Mouse (Mus musculus) olfactory bulb, adult 2 months (tissue): Measurements from ENCODE around the gene Cdc42bpb.

Experiments
- CTCF ChIP-seq: fragments of 200-500 bp; IDR thresholded peaks from 2 replicates; pipeline ENCODE4 v1.5.1; 2012; ENCODE audit warnings: low read depth, mild to moderate bottlenecking, low read length, moderate library complexity; ENCODE audit not compliant: insufficient read depth
- POLR2A ChIP-seq: fragments of 200-500 bp; IDR thresholded peaks from 2 replicates; pipeline ENCODE4 v1.6.1; 2012; ENCODE audit warnings: mild to moderate bottlenecking, low read depth, low read length, moderate library complexity; ENCODE audit not compliant: insufficient read depth

DNA sequence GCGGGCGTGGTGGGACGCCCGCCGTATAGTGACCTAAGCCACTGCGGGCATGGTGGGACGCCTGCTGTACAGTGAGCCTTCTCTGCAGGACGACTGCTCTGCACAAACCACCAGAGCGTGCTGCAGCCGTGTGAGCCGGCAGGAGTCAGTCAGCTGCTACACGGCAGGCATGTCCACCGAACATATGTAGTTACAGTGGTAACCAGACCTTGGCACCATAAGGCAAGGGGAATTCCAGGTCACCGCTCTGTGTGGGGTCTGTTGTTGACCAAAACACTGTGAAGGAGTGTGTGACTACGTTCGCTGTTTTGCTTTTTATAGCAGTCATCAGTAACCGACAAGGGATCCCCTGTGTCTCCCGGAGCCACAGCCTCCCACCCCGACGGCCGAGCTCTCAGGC is 53.0 kb downstream of the Cdc42bpb start:
- TF ChIP-seq POLR2A (no peak), CTCF (no peak)
